Mouse (Mus musculus) stomach, embryonic 16.5 days (tissue): ENCODE measurements at regions not wholly inside any gene's neighbourhood (a gene's known extent, or its start where the extent isn't known, plus 50 kb on each side); places are given as distances from the start of the nearest gene placed in this dataset.

ENCODE experiments used
- ATAC-seq: fragments of 200-750 bp; cut with Nextera tagmentation; 2 replicates; pipeline ENCODE4 v1.8.0; 2017; ENCODE audit warnings: moderate number of reproducible peaks, moderate TSS enrichment; ENCODE audit not compliant: insufficient read depth, low FRiP score
- H3K27ac ChIP-seq: fragments of 300-500 bp; sonication (generic); 2 replicates; pipeline ENCODE4 v1.5.1; 2014; ENCODE audit warnings: low read length
- H3K27me3 ChIP-seq: fragments of 300-500 bp; sonication (generic); 2 replicates; pipeline ENCODE4 v1.6.1; 2014; ENCODE audit warnings: low read length, control low read depth, mixed read lengths; ENCODE audit not compliant: control insufficient read depth, insufficient read depth
- H3K36me3 ChIP-seq: fragments of 300-500 bp; sonication (generic); 2 replicates; pipeline ENCODE4 v1.6.1; 2014; ENCODE audit warnings: low read length; ENCODE audit not compliant: control insufficient read depth, insufficient read depth
- H3K4me1 ChIP-seq: fragments of 300-500 bp; sonication (generic); 2 replicates; pipeline ENCODE4 v1.6.1; 2014; ENCODE audit warnings: low read length, control low read depth, mixed read lengths; ENCODE audit not compliant: control insufficient read depth, insufficient read depth
- H3K4me2 ChIP-seq: fragments of 300-500 bp; sonication (generic); 2 replicates; pipeline ENCODE4 v1.6.1; 2014; ENCODE audit warnings: low read depth, low read length, mixed read lengths
- H3K4me3 ChIP-seq: fragments of 300-500 bp; sonication (generic); replicated peaks from 2 replicates; pipeline ENCODE4 v1.5.1; 2014; ENCODE audit warnings: mild to moderate bottlenecking, low read length
- H3K9ac ChIP-seq: fragments of 300-500 bp; sonication (generic); 2 replicates; pipeline ENCODE4 v1.6.1; 2014; ENCODE audit warnings: low read length
- H3K9me3 ChIP-seq: fragments of 300-500 bp; sonication (generic); replicated peaks from 2 replicates; pipeline ENCODE4 v1.6.1; 2016; ENCODE audit warnings: low read length, control low read depth; ENCODE audit not compliant: control insufficient read depth
- WGBS: fragments of 180-500 bp; shearing (Covaris S2); extraction: QIAGEN DNeasy Blood & Tissue Kit; methylation state at CpG from one replicate; pipeline ENCODE4 v1.1.7; 2014; 5-methylcytosine and 5-hydroxymethylcytosine counted together

GRCm38 (mm10) chr10:21446641-21447040 is 69.5 kb downstream of the Aldh8a1 start:
- Histone ChIP-seq H3K9ac (no peak overlapping the region), H3K9me3 (no peaks in the 10 kb centered on the region), H3K27ac (no peak overlapping the region), H3K27me3 (no peaks in the 10 kb centered on the region), H3K4me1 (0 out of 2 replicates have a peak, but pooled peaks cover 10% of the 10 kb centered on the region), H3K36me3 (no peaks in the 10 kb centered on the region), H3K4me3 (no peak overlapping the region), H3K4me2 (no peak overlapping the region)
- WGBS: 45% methylated on average over 12 of the region's 12 CpGs
- ATAC-seq: no peak

GRCm38 (mm10) chr10:21448132-21448531 is 71.0 kb downstream of the Aldh8a1 start:
- no peaks in the 10 kb centered on the region for H3K27me3 ChIP-seq
- 75% methylated on average over 3 of the region's 3 CpGs for WGBS
- H3K27ac ChIP-seq: no peak overlapping the region
- H3K4me1 ChIP-seq: 0 out of 2 replicates have a peak, but pooled peaks cover 10% of the 10 kb centered on the region
- no peak overlapping the region for H3K4me2 ChIP-seq
- H3K36me3 ChIP-seq: no peaks in the 10 kb centered on the region
- no peak overlapping the region for H3K4me3 ChIP-seq
- H3K9me3 ChIP-seq: no peaks in the 10 kb centered on the region
- no peak overlapping the region for H3K9ac ChIP-seq
- no peak for ATAC-seq

- no peaks in the 10 kb centered on the region for H3K36me3 ChIP-seq
- 53% methylated on average over 5 of the region's 5 CpGs for WGBS
- no peak overlapping the region for H3K9ac ChIP-seq
- no peak overlapping the region for H3K4me2 ChIP-seq
- ATAC-seq: no peak
- H3K9me3 ChIP-seq: no peaks in the 10 kb centered on the region
- H3K27me3 ChIP-seq: no peaks in the 10 kb centered on the region
- 0 out of 2 replicates have a peak, but pooled peaks cover 10% of the 10 kb centered on the region for H3K4me1 ChIP-seq
- H3K27ac ChIP-seq: no peak overlapping the region
- no peak overlapping the region for H3K4me3 ChIP-seq
These were observed 71.9 kb downstream of the Aldh8a1 start for GRCm38 (mm10) chr10:21448942-21449341.

- Histone ChIP-seq H3K36me3 (no peaks in the 10 kb centered on the region), H3K27ac (no peak overlapping the region), H3K9ac (no peak overlapping the region), H3K27me3 (no peaks in the 10 kb centered on the region), H3K4me2 (no peak overlapping the region), H3K4me1 (no peaks in the 10 kb centered on the region), H3K9me3 (no peaks in the 10 kb centered on the region), H3K4me3 (no peak overlapping the region)
- no peak for ATAC-seq
- WGBS: 90% methylated on average over 2 of the region's 2 CpGs
These were observed 75.5 kb downstream of the Aldh8a1 start for GRCm38 (mm10) chr10:21452611-21453010.

DNA sequence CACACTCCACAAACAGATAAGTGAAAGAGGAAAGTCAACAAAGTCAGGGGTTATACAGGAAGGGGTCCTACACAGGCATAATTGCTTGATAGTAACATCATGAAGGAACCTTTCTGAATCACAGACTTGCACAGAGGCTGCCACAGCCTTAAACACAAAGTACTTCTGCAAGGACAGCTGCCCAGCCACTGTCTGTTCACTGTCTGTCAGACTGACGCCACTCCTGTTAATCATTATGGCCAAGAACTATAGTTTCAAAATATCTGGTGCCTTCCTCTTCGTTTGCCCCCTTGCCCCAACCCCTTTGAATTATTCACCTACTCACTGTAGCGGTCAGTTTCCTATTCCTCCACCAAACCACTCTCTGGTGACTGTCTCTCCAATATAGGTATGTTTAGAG is 76.4 kb downstream of the Aldh8a1 start:
- Histone ChIP-seq H3K36me3 (no peaks in the 10 kb centered on the region), H3K9me3 (no peaks in the 10 kb centered on the region), H3K9ac (no peak overlapping the region), H3K4me3 (no peak overlapping the region), H3K27ac (no peak overlapping the region), H3K4me1 (no peaks in the 10 kb centered on the region), H3K27me3 (no peaks in the 10 kb centered on the region), H3K4me2 (no peak overlapping the region)
- WGBS: 76% methylated on average over 3 of the region's 3 CpGs
- no peak for ATAC-seq

GRCm38 (mm10) chr10:21454153-21454552 is 77.1 kb downstream of the Aldh8a1 start:
- no peaks in the 10 kb centered on the region for H3K4me1 ChIP-seq
- no peak overlapping the region for H3K4me3 ChIP-seq
- H3K9me3 ChIP-seq: no peaks in the 10 kb centered on the region
- H3K36me3 ChIP-seq: no peaks in the 10 kb centered on the region
- 83% methylated on average over 5 of the region's 5 CpGs for WGBS
- H3K27me3 ChIP-seq: no peaks in the 10 kb centered on the region
- H3K9ac ChIP-seq: no peak overlapping the region
- no peak overlapping the region for H3K4me2 ChIP-seq
- no peak for ATAC-seq
- H3K27ac ChIP-seq: no peak overlapping the region

GRCm38 (mm10) chr10:21454757-21455156 is 77.7 kb downstream of the Aldh8a1 start:
- no peak for ATAC-seq
- Histone ChIP-seq H3K4me3 (no peak overlapping the region), H3K9ac (no peak overlapping the region), H3K36me3 (no peaks in the 10 kb centered on the region), H3K9me3 (no peaks in the 10 kb centered on the region), H3K27me3 (no peaks in the 10 kb centered on the region), H3K4me1 (no peaks in the 10 kb centered on the region), H3K4me2 (no peak overlapping the region), H3K27ac (no peak overlapping the region)
- 78% methylated on average over 16 of the region's 16 CpGs for WGBS

DNA sequence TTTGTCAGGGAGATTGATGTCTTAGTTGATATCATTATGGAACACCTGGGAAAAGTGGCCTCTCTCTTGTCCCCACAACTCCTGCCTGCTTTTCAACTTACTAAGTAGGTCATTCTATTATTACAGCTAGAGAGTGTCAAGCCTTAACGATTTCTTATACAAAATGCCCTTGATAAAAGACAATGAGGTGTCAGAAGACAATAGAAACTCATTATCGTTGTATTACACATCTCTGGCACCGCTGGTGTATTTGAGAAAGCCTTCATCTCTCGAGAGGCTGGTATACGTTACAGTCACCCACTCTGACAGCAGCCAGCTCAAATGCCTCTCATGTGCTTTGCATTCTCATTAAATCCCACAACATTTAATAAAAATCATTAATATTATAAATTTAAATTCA is 78.8 kb downstream of the Aldh8a1 start:
- no peak overlapping the region for H3K4me3 ChIP-seq
- no peaks in the 10 kb centered on the region for H3K4me1 ChIP-seq
- H3K36me3 ChIP-seq: no peaks in the 10 kb centered on the region
- no peak overlapping the region for H3K9ac ChIP-seq
- no peaks in the 10 kb centered on the region for H3K27me3 ChIP-seq
- H3K27ac ChIP-seq: no peak overlapping the region
- no peaks in the 10 kb centered on the region for H3K9me3 ChIP-seq
- no peak overlapping the region for H3K4me2 ChIP-seq
- WGBS: 69% methylated on average over 5 of the region's 5 CpGs
- no peak for ATAC-seq

DNA sequence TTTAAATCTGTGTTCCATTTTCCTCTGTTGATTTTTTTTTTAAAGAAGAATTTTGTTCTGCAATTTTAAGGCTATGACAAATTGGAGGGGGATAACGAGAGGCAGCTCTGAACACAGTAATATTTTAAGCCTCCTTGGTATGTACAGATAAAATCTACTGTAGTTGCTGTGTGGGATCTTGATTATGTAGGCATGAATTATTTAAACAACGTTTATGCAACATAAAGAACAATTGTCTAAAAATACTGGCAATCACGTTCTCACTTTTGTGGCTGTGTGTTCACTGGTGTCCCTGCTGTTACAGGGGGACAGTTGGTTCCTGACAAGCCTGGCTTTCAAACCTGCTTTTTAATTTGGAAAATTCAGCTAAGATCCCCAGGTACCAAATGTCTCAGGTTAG is 79.3 kb downstream of the Aldh8a1 start:
- Histone ChIP-seq H3K4me3 (no peak overlapping the region), H3K36me3 (no peaks in the 10 kb centered on the region), H3K9ac (no peak overlapping the region), H3K4me2 (no peak overlapping the region), H3K4me1 (no peaks in the 10 kb centered on the region), H3K27ac (no peak overlapping the region), H3K9me3 (no peaks in the 10 kb centered on the region), H3K27me3 (no peaks in the 10 kb centered on the region)
- WGBS: 62% methylated on average over 3 of the region's 3 CpGs
- ATAC-seq: no peak

- peak overlapping the region; percentile 23; the same call in 1 of the 2 replicates for H3K27ac ChIP-seq
- H3K36me3 ChIP-seq: no peaks in the 10 kb centered on the region
- no peaks in the 10 kb centered on the region for H3K4me1 ChIP-seq
- no peak overlapping the region for H3K4me3 ChIP-seq
- no peaks in the 10 kb centered on the region for H3K9me3 ChIP-seq
- H3K4me2 ChIP-seq: no peak overlapping the region
- H3K9ac ChIP-seq: no peak overlapping the region
- ATAC-seq: no peak
- WGBS: 59% methylated on average over 6 of the region's 6 CpGs
- no peaks in the 10 kb centered on the region for H3K27me3 ChIP-seq
These were observed 79.9 kb downstream of the Aldh8a1 start for GRCm38 (mm10) chr10:21456991-21457390.
